Mouse (Mus musculus) T-cell, adult 2 months (primary cell): ENCODE results near the gene Ifi27l2b.
"Not testable (repeated sequence)": the region's sequence is repeated elsewhere in the genome, so short reads cannot be mapped to it uniquely, and the experiment has no call there.

ENCODE experiments used
- DNase-seq: peaks from one replicate; pipeline ENCODE4 v3.0.0; 2022; ENCODE audit warnings: low spot score

Gene Ifi27l2b

DNA sequence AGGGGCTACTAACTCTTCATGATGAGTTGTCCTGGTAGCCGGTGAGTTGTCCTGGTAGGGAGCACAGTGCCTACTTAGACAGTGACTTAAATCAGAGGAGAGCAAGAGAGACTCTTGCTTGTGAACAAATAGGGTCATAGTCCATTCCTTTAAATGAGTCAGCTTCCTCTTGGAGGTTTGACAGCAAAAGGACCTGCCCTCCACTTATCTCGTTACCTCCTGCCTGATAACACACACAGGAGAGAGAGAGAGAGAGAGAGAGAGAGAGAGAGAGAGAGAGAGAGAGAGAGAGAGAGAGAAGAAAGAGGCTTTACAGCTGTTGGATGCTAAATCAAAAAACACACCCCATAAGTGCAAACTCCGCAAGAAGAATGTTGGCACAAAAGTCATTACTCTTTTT is at the start of gene Ifi27l2b:
Ifi27l2b (minus strand) TSS at position 84 of the 400 bp plus-strand sequence.
- no peak for DNase-seq

DNA sequence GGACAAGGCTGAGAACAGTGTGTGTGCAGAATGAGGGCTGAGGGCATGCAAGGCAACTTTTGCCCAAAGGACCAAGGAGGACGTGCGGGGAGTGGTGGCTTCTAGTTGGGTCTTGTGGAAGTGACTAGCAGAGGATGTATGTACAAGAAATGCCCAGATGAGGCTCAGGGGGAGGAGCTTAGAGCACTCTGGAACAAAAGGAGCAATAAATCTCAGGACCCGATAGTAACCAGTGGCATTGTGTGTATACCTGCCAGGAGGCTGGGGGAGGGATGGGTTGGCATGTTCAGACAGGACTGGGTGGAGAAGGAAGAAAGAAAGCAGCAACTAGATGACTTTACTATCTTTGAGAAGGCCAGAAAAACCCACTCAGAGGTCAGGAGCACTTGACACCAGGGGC is 47.4 kb upstream of the Ifi27l2b start:
- no peak for DNase-seq

DNA sequence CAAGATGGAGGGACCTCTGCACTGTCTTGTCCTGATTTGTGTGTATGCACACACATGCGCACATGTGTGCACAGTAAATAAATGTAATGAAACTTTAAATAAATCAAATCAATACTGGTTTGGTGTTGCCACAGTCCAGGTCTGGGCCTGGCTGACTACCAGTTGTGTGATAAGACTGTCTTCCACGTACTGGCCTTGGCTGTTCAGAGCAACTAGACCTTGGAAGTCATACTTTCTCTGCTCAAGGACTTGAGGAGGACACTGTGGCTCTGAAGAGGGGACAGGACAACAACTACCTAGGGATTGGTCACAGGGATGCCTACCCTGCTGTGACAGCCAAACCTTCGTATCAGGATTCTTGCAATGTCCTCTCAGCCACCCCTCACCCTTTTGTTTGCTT is 46.3 kb upstream of the Ifi27l2b start:
- DNase-seq = no peak

DNA sequence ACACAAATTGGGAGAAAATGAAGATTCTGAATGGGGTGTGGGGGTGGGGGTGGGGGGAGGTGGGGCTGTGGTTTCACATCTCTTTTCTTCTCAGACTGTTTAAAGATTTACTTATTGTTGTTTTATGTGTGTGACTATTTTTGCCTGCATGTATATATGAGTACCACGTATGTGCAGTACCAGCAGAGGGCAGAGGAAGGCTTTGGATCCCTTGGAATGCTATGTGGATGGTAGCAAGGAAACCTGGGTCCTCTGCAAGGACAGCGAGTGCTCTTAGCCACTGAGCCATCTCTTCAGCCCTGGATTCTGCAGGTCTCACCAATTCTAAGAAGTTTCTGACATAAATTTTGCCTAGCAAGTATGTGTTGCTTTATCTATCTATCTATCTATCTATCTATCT is 42.2 kb upstream of the Ifi27l2b start:
- no peak for DNase-seq

DNA sequence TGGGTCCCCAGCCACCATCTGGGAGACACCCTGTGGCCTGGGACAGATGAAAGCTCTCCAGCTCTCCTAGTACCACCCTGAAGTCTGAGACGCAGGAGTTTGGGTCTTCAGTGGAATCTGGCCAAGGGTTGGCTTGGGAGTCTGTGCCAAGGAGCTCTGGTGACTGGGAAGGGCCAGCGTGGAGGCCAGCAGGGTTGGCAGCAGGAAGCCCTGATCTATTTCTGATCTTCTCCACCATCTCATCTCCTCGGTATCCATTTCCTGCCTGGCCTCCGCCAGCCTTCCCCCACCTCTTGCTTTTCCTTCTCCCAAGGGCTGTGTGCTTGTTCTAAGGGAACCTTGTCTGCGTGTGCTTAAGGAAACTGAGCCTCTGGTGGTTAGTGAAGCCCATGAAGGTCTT is 41.7 kb upstream of the Ifi27l2b start:
- DNase-seq = no peak

DNA sequence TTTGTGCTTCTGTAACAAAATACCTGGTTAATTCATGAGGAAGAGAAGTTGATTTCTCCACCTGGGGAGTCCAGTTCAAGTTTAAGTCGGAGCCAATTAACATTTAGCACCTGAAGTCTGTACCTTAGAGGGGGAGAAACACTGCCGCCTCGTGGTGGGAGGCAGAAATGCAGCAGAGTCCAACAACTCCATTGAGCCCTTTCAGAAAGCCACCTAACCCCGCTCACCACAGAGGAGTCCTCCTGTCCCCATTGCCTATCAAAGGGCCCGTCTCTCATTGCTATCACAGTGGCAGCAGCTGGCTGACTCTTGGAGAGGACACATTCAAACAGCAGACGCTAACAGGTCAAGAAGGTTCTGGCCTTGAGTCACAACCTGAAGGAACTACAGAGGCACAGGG is 37.5 kb upstream of the Ifi27l2b start:
- peak; percentile 66 for DNase-seq

DNA sequence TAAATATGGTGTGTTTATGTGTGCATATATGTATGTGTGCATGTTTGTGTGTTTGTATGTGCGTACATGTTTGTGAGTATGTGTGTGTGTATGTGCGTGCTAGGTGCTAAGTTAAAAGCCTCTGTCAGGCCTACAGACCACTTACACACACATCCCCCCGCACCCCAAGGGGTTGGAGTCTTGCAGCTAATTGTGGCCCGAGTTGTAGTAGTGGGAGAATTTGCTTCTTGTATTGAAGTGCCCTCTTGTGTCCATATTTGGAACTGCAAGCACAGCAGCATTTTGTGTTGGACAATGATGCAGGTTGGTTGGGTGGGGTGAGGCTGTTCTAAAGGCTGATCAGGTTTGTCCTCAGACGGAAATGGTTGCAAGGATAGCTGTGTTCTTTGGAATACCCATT is 35.7 kb upstream of the Ifi27l2b start:
- peak; percentile 76 for DNase-seq

DNA sequence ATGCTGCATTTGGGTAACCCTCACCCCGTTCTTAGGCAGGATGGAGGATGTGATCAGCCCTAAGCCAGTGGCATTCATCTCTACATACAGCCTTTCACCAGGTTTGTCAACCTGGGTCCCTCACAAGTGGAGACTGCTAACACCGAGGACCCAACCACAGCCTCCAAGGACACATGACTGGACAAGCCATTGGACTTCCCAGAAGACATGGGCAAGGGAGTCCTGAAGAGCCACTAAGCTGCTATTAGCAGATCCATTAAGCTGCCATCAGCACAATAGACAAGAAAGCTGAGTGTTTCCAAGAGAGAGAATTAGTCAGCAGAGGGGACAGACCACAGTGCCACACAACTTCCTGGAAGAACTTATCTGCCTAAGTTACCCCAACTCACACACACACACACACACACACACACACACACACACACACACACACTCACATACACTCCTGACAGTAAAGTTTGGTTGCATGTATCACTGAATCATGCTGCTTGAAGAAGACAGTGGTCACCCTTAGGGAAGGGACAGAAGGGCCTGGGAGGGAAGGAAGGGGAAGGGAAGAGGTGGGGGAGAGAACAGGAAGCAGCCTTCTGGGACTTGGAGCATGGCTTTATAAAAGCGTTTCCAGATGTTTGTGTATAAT is 34.2 kb upstream of the Ifi27l2b start:
- no peak for DNase-seq

DNA sequence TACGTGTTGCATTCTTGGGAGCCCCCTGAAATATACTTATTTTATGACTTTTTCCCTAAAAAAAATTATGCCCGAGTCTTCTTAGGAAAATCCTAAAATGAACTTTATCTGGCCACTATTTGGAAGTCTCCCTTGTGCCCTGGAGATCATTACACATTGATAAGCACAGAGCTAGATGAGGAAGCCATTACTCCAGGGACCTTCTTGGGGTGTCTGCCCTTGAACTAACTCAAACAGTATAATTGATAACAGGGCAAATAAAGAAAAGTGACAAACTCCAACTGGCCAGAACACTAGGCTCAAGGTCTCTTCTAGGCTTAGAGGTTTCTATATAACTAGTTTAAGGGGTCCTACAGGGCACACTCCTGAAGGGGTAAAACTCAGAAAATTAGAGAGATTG is 30.7 kb upstream of the Ifi27l2b start:
- DNase-seq = no peak

DNA sequence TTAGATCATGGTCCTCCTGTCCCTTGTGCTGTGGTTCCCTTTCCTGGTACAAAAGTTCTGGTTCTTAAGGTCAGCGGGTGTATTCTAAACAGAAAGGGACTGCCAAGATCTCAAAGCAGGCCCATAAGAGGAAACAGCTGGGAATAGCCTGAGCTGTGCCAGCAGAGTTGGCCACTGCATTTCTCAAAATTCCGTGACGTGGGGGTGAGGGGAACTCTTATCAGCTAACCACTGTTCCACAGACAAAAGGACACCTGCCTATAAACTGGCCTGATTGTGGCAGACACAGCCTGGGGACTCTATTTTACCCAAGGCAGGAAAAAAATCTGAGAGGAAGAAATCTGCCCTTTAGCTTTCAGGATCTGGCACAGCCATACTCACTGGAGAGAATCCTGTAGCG is 30.3 kb upstream of the Ifi27l2b start:
- no peak for DNase-seq

DNA sequence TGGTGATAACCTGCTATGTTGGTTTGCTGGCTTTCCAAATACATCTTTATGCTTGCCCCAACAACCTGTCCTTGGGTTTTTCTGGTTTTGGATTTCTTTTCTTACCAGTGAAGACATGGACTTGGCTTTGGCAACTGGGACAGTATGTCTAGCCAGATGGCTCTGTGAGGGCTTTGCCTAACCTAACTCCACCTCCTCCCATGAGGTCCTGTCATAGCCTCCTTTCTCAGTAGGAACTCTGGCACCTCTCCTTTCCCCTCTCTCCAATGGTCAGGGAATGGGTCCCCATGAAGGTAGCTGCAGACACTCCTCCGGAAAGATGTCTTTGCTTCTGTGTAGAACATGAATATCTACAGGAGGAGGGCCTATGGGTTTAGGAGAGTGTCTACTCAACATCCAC is 29.7 kb upstream of the Ifi27l2b start:
- no peak for DNase-seq

DNA sequence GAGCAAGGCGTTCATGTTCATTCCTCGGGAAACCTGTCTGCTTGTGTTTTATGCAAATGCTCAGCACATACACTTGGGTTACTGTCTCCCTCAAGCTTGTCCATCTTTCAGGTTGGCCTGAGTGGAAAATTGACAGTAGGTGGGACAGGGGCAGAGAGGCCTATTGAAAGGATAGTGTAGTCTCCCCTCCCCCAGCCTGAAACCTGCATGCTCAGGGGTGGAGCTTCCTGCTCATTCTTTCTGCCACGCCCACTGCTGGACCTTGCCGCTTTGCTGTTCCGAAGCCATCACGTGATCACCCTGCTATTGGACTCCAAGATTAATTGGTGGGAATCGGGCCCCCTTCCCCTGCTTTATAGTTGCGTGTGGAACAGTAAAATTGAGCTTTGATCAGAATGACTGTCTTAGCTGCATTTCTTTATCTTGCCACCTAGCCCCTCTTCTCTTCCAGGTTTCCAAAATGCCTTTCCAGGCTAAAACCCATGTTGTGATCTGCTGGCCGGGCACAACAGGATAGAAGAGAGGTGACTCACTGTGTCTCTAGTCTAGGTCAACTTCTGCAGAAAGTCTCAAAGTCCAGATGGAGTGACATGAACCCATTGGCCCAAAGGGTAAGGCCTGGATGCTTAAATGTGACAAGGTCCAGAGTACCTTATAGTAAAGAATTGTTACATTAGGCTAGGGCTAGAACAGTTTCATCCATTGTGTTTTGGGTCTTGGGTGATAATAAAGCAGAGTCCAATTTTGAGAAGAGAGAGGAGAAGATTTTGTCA is 27.4 kb upstream of the Ifi27l2b start:
- DNase-seq = not testable (repeated sequence)

DNA sequence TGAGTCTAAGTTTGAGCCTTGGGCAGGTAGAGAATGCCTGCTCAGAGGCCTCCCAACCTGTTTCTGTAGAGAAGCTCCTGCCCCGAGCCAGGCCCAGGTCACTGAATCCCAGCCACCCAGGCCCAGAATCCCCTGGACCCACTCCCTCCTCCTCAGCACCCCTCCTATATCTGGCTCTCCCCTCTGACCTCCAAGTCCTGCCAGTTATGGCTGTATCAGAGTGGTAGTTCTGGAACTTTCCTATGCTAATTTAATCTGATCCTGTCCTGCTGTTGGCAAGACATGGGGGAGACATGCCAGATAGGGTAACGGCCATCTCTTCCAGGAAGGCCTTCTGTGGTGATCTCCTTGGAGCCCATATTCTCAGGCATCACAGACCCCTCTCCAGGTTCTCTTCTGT is 25.8 kb upstream of the Ifi27l2b start:
- DNase-seq = no peak

DNA sequence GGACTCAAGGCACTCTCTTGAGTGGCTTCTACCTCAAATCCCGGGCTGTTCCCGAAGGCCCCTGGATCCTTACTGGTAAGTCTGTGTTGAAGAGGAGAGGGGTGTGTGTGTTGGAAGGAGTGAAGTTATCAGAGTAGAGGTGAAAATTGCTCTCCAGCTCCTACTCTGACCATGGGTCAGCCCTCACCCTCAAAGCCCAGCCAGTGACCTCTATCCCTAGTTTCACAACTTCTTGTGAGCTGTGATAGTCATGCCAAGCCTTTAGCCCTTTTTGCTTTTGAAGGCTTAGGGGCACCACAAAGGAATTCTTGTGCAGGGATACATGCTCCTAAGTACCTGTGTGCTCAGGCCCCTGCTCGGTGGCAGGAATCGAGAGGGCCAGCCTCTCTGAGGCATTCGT is 24.6 kb upstream of the Ifi27l2b start:
- DNase-seq = no peak

DNA sequence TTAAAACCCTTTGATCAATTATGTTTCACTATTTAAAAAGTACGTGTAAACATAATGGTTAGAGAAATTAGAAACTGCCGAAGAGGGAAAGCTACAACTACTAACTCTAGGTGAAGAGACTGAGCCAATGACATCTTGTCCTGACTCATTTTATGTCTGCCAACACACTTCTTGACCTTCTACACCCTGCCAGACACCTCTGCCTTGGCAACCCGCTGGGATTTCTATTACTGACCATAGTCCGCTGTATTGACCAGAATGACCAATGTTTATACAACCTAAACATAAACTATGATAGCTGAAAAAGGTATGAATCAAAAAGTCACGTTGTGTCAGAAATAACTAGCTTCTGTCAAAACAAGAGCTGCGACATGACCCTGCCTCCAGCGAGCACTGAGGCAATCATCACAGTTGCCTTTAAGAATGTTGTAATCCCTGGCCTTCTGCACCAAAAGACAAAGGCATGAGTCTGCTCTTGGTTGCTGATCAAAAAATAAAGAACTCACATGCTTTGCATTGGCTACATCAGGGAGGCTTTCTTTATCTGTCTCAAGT is 20.5 kb upstream of the Ifi27l2b start:
- no peak for DNase-seq

DNA sequence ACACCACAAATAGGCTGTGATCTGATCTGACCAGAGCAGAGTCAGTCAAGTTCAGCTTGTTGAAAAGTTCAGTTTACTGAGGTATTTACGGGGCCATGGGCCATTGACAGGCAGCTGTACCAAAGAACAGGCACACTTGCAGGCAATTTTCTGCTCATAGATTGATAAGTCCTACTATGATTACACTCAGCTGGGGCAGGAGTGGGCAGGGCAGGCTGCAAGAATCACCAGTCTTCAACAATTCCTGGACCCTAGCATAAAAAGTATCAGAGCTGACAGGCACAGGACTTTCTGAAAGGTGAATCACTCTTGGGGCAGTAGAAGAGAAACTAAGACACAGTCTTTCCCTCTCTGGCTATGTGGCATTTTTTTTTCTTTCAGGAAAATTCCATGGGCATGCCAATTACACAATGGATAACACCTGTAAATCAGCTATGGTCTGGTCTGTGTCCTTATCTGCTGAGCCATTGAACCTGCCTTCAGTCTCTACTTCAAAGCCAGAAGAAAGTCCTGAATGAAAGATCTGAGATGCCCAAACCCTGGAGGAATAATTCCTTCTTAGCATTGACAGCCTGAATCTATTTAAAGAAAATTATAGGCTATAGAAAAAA is 19.9 kb upstream of the Ifi27l2b start:
- DNase-seq = no peak

DNA sequence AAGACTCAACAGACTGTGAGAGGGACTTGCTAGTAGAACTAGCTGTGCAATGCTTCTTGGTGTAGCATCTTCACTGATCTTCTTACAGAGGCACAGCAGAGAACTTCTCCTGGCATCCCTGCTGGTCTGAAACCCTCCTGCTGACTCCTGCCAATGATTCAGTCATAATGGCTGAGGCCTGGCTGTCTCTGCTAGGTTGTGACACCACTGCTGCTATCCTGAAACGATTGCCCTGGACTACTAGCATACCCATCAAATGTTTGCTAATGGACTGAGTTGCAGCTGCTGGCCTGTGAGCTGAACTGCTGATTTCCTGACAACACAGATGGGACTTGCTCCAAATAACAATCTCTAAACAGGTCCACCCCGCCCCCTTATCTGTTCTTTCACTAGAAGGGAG is 17.5 kb upstream of the Ifi27l2b start:
- DNase-seq = no peak

DNA sequence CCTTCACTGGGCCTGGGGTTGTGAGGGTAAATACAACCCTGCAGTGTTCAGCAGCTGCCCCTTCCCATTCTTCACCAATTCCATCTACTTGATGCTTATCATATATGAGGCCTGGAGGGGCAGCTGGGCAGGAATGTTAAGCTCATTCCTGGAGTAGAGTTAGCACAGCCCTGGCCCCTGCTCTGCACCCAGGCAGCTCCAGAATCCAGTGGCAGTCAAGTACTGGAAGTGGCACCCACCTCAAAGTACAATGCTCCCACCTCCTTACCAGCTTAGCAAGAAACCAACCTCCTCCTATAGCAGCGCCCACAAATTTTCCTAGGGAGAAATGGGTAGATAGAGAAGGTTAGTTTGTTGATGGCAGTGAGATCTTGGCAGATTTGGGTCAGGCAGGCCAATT is 296 bp downstream of the Ifi27l2b start:
- DNase-seq = not testable (repeated sequence)

DNA sequence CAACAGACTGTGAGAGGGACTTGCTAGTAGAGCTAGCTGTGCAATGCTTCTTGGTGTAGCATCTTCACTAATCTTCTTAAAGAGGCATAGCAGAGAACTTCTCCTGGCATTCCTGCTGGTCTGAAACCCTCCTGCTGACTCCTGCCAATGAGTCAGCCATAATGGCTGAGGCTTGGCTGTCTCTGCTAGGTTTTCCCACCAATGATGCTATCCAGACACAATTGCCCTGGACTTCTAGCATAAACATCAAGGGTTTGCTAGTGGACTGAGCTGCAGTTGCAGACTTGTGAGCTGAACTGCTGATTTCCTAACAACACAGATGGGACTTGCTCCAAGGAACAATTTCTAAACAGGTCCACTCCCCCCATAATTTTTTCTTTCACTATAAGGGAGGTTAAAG is 3.7 kb downstream of the Ifi27l2b start:
- no peak for DNase-seq

DNA sequence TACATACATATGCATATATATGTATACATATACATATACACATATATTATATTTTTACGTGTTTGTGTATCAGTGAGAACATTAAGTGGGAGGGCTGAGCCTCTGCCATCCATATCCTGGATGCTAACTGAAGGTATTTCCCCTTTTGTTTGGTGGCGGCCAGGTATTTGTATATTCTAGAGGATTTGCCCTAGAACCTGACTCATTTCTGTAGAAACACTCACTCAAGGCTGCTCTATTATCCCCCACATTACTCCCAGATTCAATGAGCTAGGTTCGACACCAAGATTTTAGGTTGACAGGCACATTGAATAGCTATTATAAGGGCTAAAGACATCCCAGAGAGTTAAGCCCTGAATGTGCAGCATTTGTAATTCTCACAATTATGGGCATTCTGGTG is 12.0 kb downstream of the Ifi27l2b start:
- DNase-seq = no peak

DNA sequence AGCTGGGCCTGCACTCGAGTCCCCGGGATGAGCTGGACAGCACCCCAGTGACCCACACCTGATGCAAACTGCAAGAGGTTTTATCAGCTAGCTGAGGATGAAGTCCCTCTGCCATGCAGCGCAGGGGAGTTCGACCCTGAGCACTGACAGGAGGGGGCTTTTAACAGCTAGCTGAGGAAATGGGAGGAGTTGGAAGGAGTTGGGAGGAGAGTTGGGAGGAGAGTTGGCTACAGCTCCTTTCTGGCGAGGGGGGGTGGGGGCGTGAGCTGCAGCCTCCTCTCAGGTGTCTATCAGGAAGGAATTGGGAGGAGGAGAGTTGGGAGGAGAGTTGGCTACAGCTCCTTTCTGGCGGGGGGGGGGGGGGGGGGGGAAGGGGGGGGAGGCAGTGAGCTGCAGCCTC is 12.8 kb downstream of the Ifi27l2b start:
- not testable (repeated sequence) for DNase-seq

DNA sequence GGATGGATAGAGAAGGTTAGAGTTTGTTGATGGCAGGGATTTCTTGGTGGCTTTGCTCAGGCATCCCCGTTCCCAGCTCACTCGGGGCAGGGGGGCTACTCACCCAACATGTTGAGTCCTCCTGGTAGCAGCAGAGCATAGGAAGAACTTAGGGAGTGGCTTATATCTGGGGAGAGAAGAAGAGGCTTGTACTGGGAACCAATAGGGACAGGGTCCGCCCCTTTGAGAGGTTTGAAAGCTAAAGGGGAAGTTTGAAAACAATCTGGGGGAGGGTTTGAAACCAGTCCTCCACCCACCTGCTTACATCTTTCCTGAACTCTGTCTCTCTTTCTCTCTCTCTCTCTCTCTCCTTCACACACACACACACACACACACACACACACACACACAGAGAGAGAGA is 13.5 kb downstream of the Ifi27l2b start, which contains the start of gene Ifi27l2a:
Ifi27l2a (minus strand) TSS at position 157 of the 400 bp plus-strand sequence.
- peak; percentile 59 for DNase-seq

DNA sequence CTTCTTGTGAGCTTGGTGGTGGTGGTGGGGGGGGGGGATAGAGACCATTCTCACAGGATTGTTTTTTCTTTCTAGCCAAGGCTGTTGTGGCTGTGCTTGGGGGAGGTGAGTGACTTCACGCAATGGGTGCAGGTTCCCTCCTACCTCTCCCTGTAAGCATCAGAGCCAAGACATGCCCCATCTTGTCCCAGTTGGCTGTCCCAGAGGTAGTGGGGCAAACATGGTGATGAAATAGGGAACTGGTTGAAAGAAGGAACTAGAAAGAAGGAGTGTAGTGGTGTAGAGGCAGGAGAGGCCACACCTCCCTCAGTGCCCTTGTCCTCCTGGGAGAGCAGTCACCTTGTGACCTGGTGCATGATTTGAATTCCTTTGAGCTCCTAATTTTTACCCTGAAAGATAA is 19.4 kb downstream of the Ifi27l2b start:
- no peak for DNase-seq
